Mouse (Mus musculus) erythroblast, embryonic 14.5 days (primary cell): ENCODE measurements at regions not wholly inside any gene's neighbourhood (a gene's known extent, or its start where the extent isn't known, plus 50 kb on each side); places are given as distances from the start of the nearest gene placed in this dataset.

Source experiments
- GATA1 ChIP-seq: IDR thresholded peaks from 2 replicates; pipeline ENCODE4 v1.6.1; 2012; ENCODE audit warnings: low read length, inconsistent platforms, mixed read lengths
- TAL1 ChIP-seq: IDR thresholded peaks from 3 replicates; pipeline ENCODE4 v1.6.1; 2012; ENCODE audit warnings: low read length, inconsistent platforms, mixed read lengths

- no peak for TF ChIP-seq GATA1
- no peak for TF ChIP-seq TAL1
Observed at GRCm38 (mm10) chr5:120286787-120287186, 144.7 kb upstream of the Lhx5 start.
